ENCODE assay signal across 26 mouse cellular contexts in the genomic region with DNA sequence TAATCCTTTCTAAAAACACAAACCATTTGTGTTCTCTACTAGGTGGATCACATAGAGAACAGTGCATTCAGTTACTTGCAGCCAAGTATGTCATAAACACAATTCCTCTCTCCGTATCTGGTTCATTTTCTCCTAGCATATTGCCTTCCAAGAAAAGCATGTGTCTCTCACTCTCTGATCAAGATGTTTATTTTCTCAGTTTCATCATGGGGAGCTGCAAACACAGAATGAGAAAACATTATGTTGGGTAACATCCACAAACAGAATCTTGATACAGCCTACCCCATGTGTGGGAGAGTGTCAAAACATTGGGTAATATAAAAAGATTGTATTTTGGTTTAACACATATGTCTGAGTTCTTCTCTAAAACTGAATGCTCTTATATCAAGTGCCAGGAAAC.
DNase-seq lines count a peak whose midpoint lies in the region; ATAC-seq lines count a peak whose summit lies in the region.
"Had no signal": no experiment of that assay in that cellular context is flagged by ENCODE, and none has a peak within 500 bp of the region (broad histone marks: within the 10 kb centered on the region; RNA-seq: fewer than 3 reads in every experiment).

No protein-coding gene starts in this region.

- H3K9me3 ChIP-seq in forebrain, embryonic 16.5 days (ENCODE audit: control insufficient read depth, low read length) = no peaks in the 10 kb centered on the region
- H3K9me3 ChIP-seq: embryonic facial prominence, embryonic 12.5 days; heart, embryonic 15.5 days; hindbrain, embryonic 15.5 days; limb, embryonic 10.5 days; liver, embryonic 15.5 days; lung, embryonic 15.5 days had no signal

- H3K4me2 ChIP-seq in forebrain, embryonic 16.5 days (ENCODE audit: low read length) = no peak overlapping the region
- H3K4me2 ChIP-seq: embryonic facial prominence, embryonic 12.5 days; heart, embryonic 15.5 days; hindbrain, embryonic 15.5 days; liver, embryonic 15.5 days; lung, embryonic 15.5 days had no signal

- H3K4me3 ChIP-seq in forebrain, embryonic 16.5 days (replicated peaks; ENCODE audit: low read length) = no peak overlapping the region
- H3K4me3 ChIP-seq: embryonic facial prominence, embryonic 12.5 days; gastrocnemius, adult 2 months; heart, embryonic 15.5 days; hindbrain, embryonic 15.5 days; limb, embryonic 10.5 days; liver, embryonic 15.5 days; lung, embryonic 15.5 days; megakaryocyte, embryonic 14.5 days had no signal

- H3K4me1 ChIP-seq in forebrain, embryonic 16.5 days (replicated peaks; ENCODE audit: control insufficient read depth, insufficient read depth, low read length) = no peaks in the 10 kb centered on the region
- H3K4me1 ChIP-seq: embryonic facial prominence, embryonic 12.5 days; heart, embryonic 15.5 days; hindbrain, embryonic 15.5 days; limb, embryonic 10.5 days; liver, embryonic 15.5 days; lung, embryonic 15.5 days; megakaryocyte, embryonic 14.5 days had no signal

- DNase-seq in frontal cortex, postnatal 10 days (ENCODE audit: low spot score in 2 of 2) = no peak
- peak; percentile 5 to 8 for DNase-seq in left cerebral cortex, adult 9 months (ENCODE audit: low spot score in 2 of 2)
- DNase-seq in left cerebral cortex, adult 8-10 months (ENCODE audit: low spot score in 2 of 2) = no peak
- no peak for DNase-seq in cerebellum, postnatal 10 days
- no peak for DNase-seq in cerebellum, adult 9-10 months
- DNase-seq: adrenal gland, postnatal 25 days; cerebellum, adult 11-12 months; cerebellum, postnatal 25 days; gastrocnemius, adult 2 months; heart, postnatal 4 days; kidney, adult 2 months; kidney, postnatal 14 days; liver; lung, postnatal 36 days; midbrain, embryonic 14.5 days; right cerebral cortex, postnatal 25 days; spleen, adult 18-20 months had no signal

- WGBS in forebrain, embryonic 16.5 days = 71% methylated on average over 1 of the region's 1 CpGs

- H3K27me3 ChIP-seq in forebrain, embryonic 16.5 days (replicated peaks; ENCODE audit: control insufficient read depth, insufficient read depth, low read length) = no peaks in the 10 kb centered on the region
- H3K27me3 ChIP-seq: embryonic facial prominence, embryonic 12.5 days; heart, embryonic 15.5 days; hindbrain, embryonic 15.5 days; liver, embryonic 15.5 days; lung, embryonic 15.5 days; megakaryocyte, embryonic 14.5 days had no signal

- H3K27ac ChIP-seq in forebrain, embryonic 16.5 days (ENCODE audit: low read length) = no peak overlapping the region
- H3K27ac ChIP-seq: embryonic facial prominence, embryonic 12.5 days; gastrocnemius, adult 2 months; heart, embryonic 15.5 days; hindbrain, embryonic 15.5 days; limb, embryonic 10.5 days; liver, embryonic 15.5 days; lung, embryonic 15.5 days had no signal

- H3K9ac ChIP-seq in forebrain, embryonic 16.5 days (replicated peaks; ENCODE audit: low read depth, low read length) = no peak overlapping the region
- H3K9ac ChIP-seq: embryonic facial prominence, embryonic 12.5 days; heart, embryonic 15.5 days; hindbrain, embryonic 15.5 days; liver, embryonic 15.5 days; lung, embryonic 15.5 days had no signal

- no peaks in the 10 kb centered on the region for H3K36me3 ChIP-seq in forebrain, embryonic 16.5 days (ENCODE audit: control insufficient read depth, insufficient read depth)
- H3K36me3 ChIP-seq: embryonic facial prominence, embryonic 12.5 days; heart, embryonic 15.5 days; hindbrain, embryonic 15.5 days; limb, embryonic 10.5 days; liver, embryonic 15.5 days; lung, embryonic 15.5 days had no signal

- peak; percentile 87 for ATAC-seq in frontal cortex, adult (ENCODE audit: low TSS enrichment)
- peak; percentile 93 for ATAC-seq in forebrain, embryonic 16.5 days

Comparison
In these comparisons a context has a peak if more than half of its experiments do, and no peak if none do; other contexts are left out.
1. DNase-seq: peak in left cerebral cortex, adult 9 months (2 of 2); none in frontal cortex, postnatal 10 days (0 of 2), left cerebral cortex, adult 8-10 months (0 of 2), cerebellum, postnatal 10 days (0 of 2) and cerebellum, adult 9-10 months (single experiment).